Mouse (Mus musculus) mature B cell (primary cell): ENCODE measurements around the gene Ppih.
"Not testable (repeated sequence)": the region's sequence is repeated elsewhere in the genome, so short reads cannot be mapped to it uniquely, and the experiment has no call there.

Experiments
- in situ Hi-C: fragments of 300-500 bp; cut with MboI; formaldehyde crosslinking; loops from 2 replicates; pipeline ENCODE4 v1.14.3; 2019

The Ppih gene

DNA sequence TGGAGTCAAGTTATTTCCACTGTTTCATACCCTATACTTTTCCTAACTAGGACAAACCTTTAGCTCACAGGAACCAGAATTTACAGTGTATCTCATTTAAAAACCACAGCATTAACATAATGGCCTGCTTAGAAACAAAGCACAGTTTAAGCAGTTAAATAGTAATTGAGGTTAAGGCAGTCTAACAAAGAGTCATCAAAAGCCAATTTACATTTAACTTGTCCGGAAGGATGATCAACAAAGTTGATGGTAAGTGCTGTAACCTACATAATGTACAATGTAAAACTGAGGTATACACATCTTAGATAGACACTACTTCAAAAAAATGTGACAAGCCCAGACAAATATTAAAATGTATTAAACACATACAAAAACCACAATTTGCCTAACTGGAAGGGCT, 28.4 kb downstream of the Ppih start:
- in situ Hi-C loops: no loop called here

DNA sequence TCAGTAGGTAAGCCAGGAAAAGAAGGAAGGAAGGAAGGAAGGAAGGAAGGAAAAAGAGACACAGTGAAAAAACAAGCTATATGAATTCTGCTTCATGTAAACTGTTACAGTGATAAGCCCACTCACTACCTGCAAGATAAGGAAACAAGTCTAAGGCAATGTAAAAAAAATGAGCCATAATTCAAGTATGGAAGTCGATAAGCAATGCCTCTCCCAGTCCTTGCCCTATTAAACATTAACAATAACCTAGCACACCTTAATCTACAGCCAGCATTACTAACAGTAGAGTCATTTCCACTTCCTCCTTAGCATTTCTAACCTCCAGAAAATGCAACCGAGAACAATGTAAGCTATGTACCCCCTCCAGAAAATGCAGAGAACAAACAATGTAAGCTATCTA, 35.0 kb downstream of the Ppih start:
- in situ Hi-C loops: no loop called here

GRCm38 (mm10) chr4:119284861-119285260, 35.5 kb downstream of the Ppih start:
- in situ Hi-C loops: no loop called here

DNA sequence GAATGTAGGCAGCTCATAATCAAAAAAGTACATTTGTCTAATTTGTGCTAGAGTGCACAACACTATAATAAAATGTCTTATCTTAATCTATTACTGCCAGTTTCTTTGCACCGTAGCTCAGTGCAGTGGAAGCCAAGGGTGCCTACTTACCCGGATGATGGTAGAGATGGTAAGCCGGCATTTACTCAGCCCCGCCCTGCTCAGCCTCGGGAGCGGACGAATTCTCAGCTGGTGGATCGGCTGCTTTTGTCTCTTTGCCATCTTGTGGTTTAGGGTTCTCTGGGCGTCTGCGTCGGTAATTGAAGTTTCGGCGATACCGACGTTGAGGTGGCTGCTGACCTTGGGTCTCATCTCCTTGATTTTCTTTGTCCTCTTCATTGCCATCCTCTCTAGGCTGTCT, 41.6 kb downstream of the Ppih start:
- in situ Hi-C loops: not testable (repeated sequence)

DNA sequence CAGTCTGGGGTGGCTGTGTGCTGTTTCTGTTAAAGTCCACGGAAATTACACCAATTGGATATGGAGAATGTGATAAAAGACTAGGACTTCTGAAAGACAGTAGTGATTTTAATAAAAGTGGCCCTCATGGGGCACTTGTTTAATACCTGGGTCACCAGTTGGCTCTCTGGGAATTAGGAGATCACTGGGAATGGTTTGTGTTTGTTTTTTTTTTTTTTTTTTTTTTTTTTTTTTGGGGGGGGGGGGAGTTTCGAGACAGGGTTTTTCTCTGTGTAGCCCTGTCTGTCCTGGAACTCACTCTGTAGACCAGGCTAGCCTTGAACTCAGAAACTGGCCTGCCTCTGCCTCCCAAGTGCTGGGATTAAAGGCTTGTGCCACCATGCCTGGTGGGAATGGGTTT, 44.6 kb downstream of the Ppih start:
- in situ Hi-C loops: no loop called here

- in situ Hi-C loops: no loop called here
Observed at GRCm38 (mm10) chr4:119275226-119275625, 45.1 kb downstream of the Ppih start.

DNA sequence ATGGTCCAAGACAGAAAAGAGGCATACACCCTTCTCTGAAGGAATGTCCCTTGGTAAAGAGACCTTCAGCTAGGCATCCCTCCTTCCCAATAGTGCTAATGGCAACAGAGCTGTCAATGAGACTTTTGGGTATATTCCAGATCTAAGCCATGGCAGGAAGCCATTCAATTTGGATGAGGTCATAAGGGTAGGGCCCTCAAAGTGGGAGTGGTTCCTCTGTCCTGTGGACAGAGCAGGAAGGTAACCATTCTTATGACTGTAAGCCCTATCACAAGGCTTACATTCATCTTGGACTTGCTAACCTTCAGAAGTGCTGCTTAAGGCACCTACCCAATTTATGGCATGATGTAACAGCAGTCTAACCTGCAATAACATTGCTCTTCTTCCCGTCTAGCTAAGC, 45.7 kb downstream of the Ppih start:
- in situ Hi-C loops: no loop called here

DNA sequence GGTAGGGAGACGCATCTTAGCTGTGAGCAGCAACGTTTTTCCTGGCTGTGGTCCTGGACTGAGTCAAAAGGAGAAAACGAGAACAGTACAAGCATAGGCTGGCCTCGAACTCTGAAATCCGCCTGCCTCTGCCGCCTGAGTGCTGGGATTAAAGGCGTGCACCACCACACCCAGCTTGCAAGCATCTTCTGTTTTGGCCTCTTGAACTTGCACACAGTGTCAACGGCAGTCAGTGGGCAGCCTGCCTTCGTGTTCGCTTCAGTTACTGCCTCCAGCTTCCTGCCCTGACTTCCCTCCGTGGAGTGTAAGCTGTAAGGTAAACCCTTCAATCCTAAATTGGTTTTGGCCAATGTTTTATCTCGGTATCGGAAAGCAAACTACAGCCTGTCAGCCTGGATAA, 53.7 kb downstream of the Ppih start:
- in situ Hi-C loops: no loop called here

DNA sequence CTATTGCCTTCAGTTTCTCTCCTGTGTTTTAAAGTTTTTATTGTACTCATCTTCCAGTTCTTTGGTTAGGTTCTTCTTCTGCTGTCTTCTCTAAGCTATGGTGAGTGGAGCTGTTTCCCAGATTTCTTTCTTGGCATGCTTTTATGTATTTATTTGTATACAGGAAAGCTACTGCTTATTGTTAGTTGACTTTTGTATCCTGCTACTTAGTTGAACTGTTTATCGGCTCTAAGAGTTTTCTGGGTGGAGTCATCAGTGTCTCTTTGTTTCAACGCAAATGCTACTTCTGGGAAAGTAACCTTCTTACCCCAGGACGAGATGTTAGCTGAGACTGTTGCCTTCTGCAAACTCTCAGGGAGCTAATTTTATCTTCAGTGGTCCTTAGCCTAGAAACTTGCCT, 56.9 kb downstream of the Ppih start:
- in situ Hi-C loops: no loop called here

- in situ Hi-C loops: no loop called here
Observed at GRCm38 (mm10) chr4:119262483-119262882, 57.9 kb downstream of the Ppih start.

DNA sequence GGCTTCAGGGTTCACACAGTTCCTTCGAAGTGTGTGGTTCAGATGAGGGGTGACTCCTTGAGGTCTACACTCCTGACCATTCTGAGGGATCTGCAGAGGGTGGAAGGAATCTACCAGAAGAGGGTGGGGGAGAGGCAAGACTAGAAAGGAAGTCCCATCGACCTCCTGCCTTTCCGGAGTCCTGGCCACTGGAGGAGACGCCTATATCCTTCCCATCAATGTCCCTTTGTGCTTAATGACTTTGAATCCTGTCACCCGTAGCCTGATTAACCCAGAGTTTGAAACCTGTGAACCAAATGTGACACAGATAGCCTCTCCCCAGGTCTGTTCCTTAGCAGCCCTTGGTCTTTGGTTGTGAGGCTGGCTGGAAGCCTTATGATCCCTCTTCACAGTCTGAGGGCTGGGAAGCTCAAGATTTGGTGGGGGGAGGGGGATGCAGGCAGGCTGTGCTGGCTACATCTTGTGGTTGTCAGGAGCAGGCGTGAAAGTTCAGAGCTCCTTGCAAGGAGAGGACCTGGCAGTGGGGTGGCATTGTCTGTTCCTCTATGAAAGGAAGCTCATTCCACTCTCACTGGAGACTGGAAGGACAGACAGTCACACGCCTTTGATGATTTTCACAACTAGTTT, 59.1 kb downstream of the Ppih start:
- in situ Hi-C loops: no loop called here

DNA sequence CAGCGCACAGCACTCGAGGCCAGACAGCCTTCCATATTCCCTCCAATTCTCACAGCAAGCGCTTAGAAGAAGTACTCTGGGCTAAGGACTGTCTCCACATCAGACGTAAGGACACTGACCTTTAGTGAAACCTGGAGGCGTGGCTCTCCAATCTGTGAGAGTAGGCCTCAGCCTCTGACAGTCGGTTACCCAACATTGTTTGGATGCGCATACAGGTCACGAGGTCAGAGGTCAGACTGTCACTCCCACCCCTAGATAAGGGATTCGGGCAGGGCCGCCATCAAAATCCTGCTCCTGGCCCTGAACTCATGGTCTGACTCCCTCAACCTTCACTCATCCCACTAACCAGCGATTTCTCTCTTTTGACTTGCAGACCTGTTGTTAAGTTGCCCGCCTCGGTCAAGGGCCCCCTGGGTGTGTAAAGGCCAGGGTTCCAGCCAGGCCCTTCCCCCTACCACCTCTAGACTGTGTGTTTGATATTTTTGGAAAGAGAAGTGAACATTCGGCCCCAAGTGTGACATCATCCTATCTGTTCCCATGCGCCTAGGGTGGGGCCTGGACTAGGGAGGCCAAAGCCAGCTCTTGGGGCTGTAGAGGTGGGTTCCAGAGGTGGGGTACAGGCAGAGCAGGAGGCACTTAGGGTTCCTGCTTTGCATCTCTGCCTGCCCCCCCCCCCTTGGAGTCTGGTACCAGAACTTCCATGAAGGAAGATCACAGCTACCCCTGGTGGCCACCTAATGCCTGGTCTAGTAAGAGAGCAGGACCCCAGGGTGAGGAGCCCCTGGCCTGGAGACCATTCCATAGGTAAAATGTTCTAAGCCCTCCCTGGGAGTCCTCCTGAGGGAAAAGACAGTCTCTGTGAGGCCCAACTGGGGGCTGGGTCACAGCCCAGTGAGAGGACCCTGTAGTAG, 60.7 kb downstream of the Ppih start:
- in situ Hi-C loops: no loop called here

DNA sequence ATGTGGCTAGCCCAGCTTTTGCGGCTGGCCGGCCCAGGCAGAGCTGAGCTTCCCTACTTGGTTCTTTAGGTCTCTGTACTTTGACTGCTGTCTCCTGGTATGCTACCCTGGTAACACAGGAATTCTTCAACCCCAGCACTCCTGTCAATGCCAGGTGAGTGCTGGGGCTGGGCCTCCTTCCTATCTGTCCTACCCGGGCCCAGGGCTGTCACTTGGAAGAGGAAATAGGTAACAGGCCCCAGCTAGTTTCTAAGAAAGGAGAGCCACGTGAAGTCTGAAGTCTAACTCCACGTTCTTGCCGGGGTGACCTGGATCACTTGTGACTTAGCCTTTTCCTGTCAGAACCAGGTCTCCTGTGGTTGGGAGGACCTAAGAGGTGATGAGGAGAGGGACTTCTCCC, 63.3 kb downstream of the Ppih start:
- in situ Hi-C loops: no loop called here

GRCm38 (mm10) chr4:119255351-119255750, 65.0 kb downstream of the Ppih start, which contains the start of gene Cldn19:
Gene Cldn19 (plus strand): TSS chr4:119255414.
- in situ Hi-C loops: no loop called here

DNA sequence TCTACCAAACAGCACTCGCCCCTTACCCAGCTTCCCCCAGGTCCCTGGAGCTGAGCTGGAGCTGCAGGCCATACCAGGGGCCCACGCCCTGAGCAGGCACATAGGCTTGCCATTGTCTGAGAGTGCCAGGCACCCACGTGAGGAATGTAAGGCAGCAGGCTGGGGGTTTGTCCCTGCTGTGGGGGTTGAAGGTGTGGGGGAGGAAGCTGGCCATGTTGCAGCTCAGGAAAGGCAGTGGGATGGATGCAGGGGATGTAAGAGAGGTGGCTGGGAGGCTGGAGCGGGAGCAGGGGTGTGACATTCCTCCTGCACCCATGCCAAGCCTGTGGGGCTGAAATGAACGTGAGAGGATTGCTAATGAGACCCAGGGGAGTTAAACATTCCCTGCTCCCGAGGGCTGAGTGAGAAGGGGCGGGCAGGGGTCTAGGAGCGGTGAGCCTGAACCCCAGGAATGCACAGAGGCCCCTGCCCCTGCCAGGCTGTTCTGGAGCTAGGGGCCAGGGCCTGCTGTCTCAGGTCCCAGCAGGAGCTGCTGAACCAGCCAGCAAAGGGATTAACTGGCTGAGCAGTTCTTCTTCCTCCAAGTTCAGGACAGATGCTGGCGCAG, 66.2 kb downstream of the Ppih start:
- in situ Hi-C loops: no loop called here

GRCm38 (mm10) chr4:119252025-119252808, 68.1 kb downstream of the Ppih start:
- in situ Hi-C loops: no loop called here
